Mouse (Mus musculus) central nervous system, embryonic 11.5 days (tissue): Measurements from ENCODE around the gene Clp1. TPM values are rescaled to one million over a fixed set of nuclear protein-coding genes. Genes with fewer than 3 reads are reported as not detected.

Source experiments
- polyA plus RNA-seq: library from polyadenylated mRNA; depleted of rRNA; stranded (reverse); fragments of >200 nt; gene quantifications from 2 replicates; pipeline ENCODE4 v1.2.3, GENCODE M21; 2012; rRNA removed

The Clp1 gene
- 26.7 and 28.5 TPM in 2 replicates for polyA plus RNA-seq

DNA sequence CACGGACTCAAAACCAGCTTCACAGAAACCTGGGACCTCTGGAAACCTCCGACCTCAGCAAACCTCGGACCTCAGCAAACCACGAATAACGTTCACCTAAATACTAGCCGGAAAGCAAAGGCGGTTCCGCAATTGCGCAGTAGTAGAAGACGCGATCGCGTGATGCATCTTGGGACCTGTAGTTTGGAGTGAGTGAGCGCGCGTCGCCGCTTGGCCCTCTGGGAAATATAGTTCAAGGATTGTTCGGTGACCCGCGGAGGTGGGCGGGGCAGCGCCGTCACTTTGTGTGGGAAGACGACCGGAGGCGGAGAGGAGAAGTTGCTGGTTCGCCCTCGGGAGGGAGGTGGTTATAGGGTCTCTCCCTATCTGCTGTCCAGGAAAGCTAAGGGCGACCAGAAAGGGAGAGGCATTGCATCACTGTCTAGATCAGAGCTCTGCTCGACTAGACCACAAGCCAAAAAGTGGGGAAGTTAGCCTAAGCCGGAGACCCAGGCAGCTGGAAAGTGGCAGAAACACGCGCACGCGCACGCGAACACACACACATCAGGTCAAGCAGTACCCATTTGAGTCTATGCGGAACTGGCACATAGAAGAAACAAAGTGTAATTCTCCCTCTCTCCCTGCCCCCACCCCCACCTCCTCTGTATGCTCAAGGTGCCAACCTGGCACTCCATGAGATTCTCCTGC, at the start of gene Clp1:
Clp1 (minus strand) TSS at position 179 of the 687 bp plus-strand sequence.

DNA sequence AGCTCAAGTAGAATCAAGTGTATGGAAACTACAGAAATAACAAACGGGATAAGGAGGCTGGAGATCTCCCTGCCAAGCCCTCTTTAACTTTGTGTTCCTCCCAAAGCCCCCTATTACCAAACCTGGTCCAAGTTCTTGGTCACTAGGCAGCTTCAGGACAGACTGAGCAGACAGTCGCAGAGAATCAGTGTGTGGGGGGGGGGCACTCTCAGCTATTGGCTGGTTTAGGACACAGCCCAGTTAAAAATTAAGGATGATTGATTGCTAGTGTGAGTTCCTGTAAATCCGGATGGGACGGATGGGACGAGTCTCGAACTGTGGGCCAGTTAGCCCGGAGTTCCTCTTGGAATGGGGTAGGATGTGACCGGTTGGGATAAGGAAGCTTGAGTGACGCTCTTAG, 48.1 kb upstream of the Clp1 start, which contains the start of gene Serping1:
Serping1 (minus strand) TSS at position 204 of the 400 bp plus-strand sequence.

GRCm38 (mm10) chr2:84743561-84743960, 16.4 kb upstream of the Clp1 start, which contains the start of gene Gm19426:
Gene Gm19426 (minus strand): TSS chr2:84743655.

GRCm38 (mm10) chr2:84733579-84734300, 6.6 kb upstream of the Clp1 start, which contains the start of gene Ypel4:
Gene Ypel4 (plus strand): TSS chr2:84734058.

DNA sequence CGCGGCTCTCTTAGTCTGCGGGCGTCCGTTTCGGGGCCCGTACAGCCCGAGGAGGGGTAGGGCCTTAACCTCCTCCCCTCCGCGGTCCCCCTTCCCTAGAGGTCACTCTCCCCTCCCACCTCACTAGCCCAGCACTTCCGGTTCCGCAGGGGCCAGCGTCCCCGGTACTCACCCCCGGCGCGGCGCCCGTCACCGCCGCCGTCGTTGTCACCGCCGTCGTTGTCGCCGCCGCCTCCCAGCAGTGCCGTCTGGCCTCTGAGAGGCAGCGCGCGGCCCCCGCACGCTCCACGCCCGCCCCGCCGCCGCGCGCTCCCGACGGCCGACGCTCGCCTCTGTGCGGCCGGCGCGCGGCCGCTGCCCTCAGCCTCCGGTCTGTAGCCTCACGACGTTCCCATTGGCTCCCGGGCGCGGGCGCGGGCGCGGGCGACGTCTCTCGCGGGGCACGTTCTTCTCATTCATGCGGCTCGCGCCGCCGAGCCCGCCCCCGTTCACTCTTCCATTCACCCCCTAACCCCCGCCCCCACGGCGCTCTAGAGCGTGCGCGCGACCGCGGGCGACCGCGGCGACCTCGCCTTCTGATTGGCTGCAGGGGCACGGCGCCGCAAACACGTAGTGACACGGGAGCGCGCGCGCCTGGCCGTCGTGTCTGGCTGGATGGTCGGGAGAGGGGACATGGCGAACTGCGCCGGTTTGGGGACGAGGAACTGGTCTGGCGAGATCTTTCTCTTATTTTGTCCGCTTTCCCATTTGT, 12.2 kb downstream of the Clp1 start, which contains the start of gene Zdhhc5:
Zdhhc5 (minus strand) TSS at position 370 of the 751 bp plus-strand sequence.

GRCm38 (mm10) chr2:84679016-84679415, 48.1 kb downstream of the Clp1 start, which contains the start of gene Tmx2:
Gene Tmx2 (minus strand): TSS chr2:84679140.

DNA sequence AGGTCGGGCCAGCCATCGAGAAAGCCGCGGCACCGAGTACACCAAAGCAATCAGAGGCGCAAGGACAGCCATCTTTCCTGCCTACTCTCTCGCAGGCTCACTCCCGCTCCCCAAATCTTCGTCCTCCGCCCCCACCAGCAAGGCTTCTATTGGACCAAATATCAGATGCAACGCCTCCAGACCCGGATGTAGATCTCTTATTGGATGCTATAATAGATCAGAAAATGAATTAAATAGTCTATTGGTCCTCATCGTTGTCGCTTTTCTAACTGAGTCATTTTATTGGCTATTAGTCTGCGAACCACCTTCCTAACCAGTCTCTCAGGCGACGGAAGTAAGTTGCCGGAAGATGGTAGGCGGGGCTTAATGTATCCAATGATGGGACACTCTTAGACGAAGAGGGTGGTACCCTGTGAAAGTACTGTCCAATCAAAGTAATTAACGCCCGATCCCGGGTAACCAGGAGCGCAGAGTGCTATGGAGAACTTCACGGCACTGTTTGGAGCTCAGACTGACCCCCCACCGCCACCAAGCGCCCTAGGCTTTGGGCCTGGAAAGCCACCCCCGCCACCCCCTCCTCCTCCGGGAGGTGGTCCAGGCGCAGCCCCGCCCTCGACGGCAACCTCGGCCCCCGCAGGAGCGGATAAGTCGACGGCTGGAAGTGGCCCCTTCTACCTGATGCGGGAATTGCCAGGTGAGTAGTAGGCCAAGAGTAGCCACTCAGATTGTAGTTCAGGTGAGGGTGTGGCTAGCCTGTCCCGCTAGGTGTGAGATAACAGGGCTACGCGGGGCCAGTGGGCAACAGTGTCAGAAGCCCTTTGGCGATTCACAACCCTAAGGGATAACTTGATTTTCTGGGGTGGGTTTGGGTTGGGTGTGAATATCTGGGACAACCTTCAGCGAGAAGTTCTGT, 48.9 kb downstream of the Clp1 start, which contains the start of the genes Gm28635 and Med19:
Gm28635 (minus strand) TSS at position 74 of the 913 bp plus-strand sequence.
Med19 (plus strand) TSS at position 435 of the 913 bp plus-strand sequence.

Other genes starting within 250 kb of the Clp1 start
- 71.0 and 78.3 TPM in 2 replicates for gene Ctnnd1, start 76.6 kb downstream of the Clp1 start, polyA plus RNA-seq
- 0.01 and 0.05 TPM in 2 replicates for gene Btbd18, start 68.3 kb downstream of the Clp1 start, polyA plus RNA-seq
- gene Selenoh, start 56.6 kb downstream of the Clp1 start, polyA plus RNA-seq, result 342 and 519 TPM in 2 replicates
- not detected in 2 replicates for gene Gm28635, start 49.3 kb downstream of the Clp1 start, polyA plus RNA-seq
- gene Med19, start 48.9 kb downstream of the Clp1 start, polyA plus RNA-seq, result 31.4 and 31.9 TPM in 2 replicates
- 128 and 209 TPM in 2 replicates for gene Tmx2, start 48.2 kb downstream of the Clp1 start, polyA plus RNA-seq
- 21.0 and 34.9 TPM in 2 replicates for gene Zdhhc5, start 12.2 kb downstream of the Clp1 start, polyA plus RNA-seq
- 23.8 and 26.2 TPM in 2 replicates for gene Ypel4, start 6.7 kb upstream of the Clp1 start, polyA plus RNA-seq
- gene Gm19426, start 16.3 kb upstream of the Clp1 start, polyA plus RNA-seq, result 15.6 and 52.5 TPM in 2 replicates
- gene Serping1, start 48.1 kb upstream of the Clp1 start, polyA plus RNA-seq, result 20.3 and 28.2 TPM in 2 replicates
- gene Ube2l6, start 71.5 kb upstream of the Clp1 start, polyA plus RNA-seq, result 36.1 and 53.2 TPM in 2 replicates
- 0.05 and 0.21 TPM in 2 replicates for gene Smtnl1, start 95.3 kb upstream of the Clp1 start, polyA plus RNA-seq
- 68.3 and 99.3 TPM in 2 replicates for gene Timm10, start 99.6 kb upstream of the Clp1 start, polyA plus RNA-seq
- gene Slc43a1, start 111.5 kb upstream of the Clp1 start, polyA plus RNA-seq, result 13.6 and 24.5 TPM in 2 replicates
- gene Rtn4rl2, start 159.4 kb upstream of the Clp1 start, polyA plus RNA-seq, result 4.2 and 5.0 TPM in 2 replicates
- gene Slc43a3, start 209.2 kb upstream of the Clp1 start, polyA plus RNA-seq, result 25.1 and 55.6 TPM in 2 replicates